Mouse (Mus musculus): ENCODE measurements around the gene Plcl2.
"Not testable (repeated sequence)": the region's sequence is repeated elsewhere in the genome, so short reads cannot be mapped to it uniquely, and the experiment has no call there.

Plcl2 gene

GRCm38 (mm10) chr17:50621996-50622395 is 112.8 kb downstream of the Plcl2 start:
- DNase-seq (ENCODE audit: low read depth) = no peak

GRCm38 (mm10) chr17:50625584-50625983 is 116.4 kb downstream of the Plcl2 start:
- no peak for DNase-seq (ENCODE audit: low read depth)

- no peak for DNase-seq (ENCODE audit: low read depth)
These were observed 118.5 kb downstream of the Plcl2 start for GRCm38 (mm10) chr17:50627658-50628057.

- DNase-seq (ENCODE audit: low read depth) = no peak
These were observed 119.5 kb downstream of the Plcl2 start for GRCm38 (mm10) chr17:50628716-50629115.

GRCm38 (mm10) chr17:50630992-50631391 is 121.8 kb downstream of the Plcl2 start:
- not testable (repeated sequence) for DNase-seq (ENCODE audit: low read depth)

GRCm38 (mm10) chr17:50634008-50634871 is 125.0 kb downstream of the Plcl2 start:
- DNase-seq (ENCODE audit: low read depth) = no peak

GRCm38 (mm10) chr17:50635961-50636585 is 126.9 kb downstream of the Plcl2 start:
- DNase-seq (ENCODE audit: low read depth) = no peak

- no peak for DNase-seq (ENCODE audit: low read depth)
These were observed 129.6 kb downstream of the Plcl2 start for GRCm38 (mm10) chr17:50638791-50639190.

- DNase-seq (ENCODE audit: low read depth) = no peak
These were observed 131.9 kb downstream of the Plcl2 start for GRCm38 (mm10) chr17:50641076-50641610.

GRCm38 (mm10) chr17:50641879-50642278 is 132.7 kb downstream of the Plcl2 start:
- no peak for DNase-seq (ENCODE audit: low read depth)

- DNase-seq (ENCODE audit: low read depth) = no peak
These were observed 134.2 kb downstream of the Plcl2 start for GRCm38 (mm10) chr17:50643356-50643755.

GRCm38 (mm10) chr17:50643989-50644388 is 134.8 kb downstream of the Plcl2 start:
- no peak for DNase-seq (ENCODE audit: low read depth)

- not testable (repeated sequence) for DNase-seq (ENCODE audit: low read depth)
These were observed 138.9 kb downstream of the Plcl2 start for GRCm38 (mm10) chr17:50648141-50648540.

GRCm38 (mm10) chr17:50648757-50649419 is 139.7 kb downstream of the Plcl2 start:
- DNase-seq (ENCODE audit: low read depth) = no peak

GRCm38 (mm10) chr17:50650535-50651223 is 141.5 kb downstream of the Plcl2 start:
- DNase-seq (ENCODE audit: low read depth) = no peak

GRCm38 (mm10) chr17:50654741-50655415 is 145.7 kb downstream of the Plcl2 start:
- DNase-seq (ENCODE audit: low read depth) = no peak

- DNase-seq (ENCODE audit: low read depth) = no peak
These were observed 146.2 kb downstream of the Plcl2 start for GRCm38 (mm10) chr17:50655416-50655776.

- no peak for DNase-seq (ENCODE audit: low read depth)
These were observed 148.1 kb downstream of the Plcl2 start for GRCm38 (mm10) chr17:50657321-50657720.

GRCm38 (mm10) chr17:50658901-50659300 is 149.7 kb downstream of the Plcl2 start:
- DNase-seq (ENCODE audit: low read depth) = no peak

GRCm38 (mm10) chr17:50667596-50667995 is 158.4 kb downstream of the Plcl2 start:
- DNase-seq (ENCODE audit: low read depth) = no peak

- no peak for DNase-seq (ENCODE audit: low read depth)
These were observed 159.5 kb downstream of the Plcl2 start for GRCm38 (mm10) chr17:50668681-50669208.

Data from fibroblast of lung, adult 2 months (primary cell).